20 mouse cellular contexts compared by ENCODE assay signal in genomic region chr6:31367947-31368346, GRCm38 (mm10).
"Had no signal": no experiment of that assay in that cellular context is flagged by ENCODE, and none has a peak within 500 bp of the region (broad histone marks: within the 10 kb centered on the region; RNA-seq: fewer than 3 reads in every experiment).

No protein-coding gene starts in this region.

- H3K27me3 ChIP-seq: kidney, embryonic 15.5 days; limb, embryonic 12.5 days; limb, embryonic 15.5 days; liver, embryonic 13.5 days; neural tube, embryonic 12.5 days; neural tube, embryonic 15.5 days had no signal

- H3K4me3 ChIP-seq: kidney, embryonic 15.5 days; limb, embryonic 12.5 days; limb, embryonic 15.5 days; liver, embryonic 13.5 days; neural tube, embryonic 12.5 days; neural tube, embryonic 15.5 days had no signal

- H3K36me3 ChIP-seq: kidney, embryonic 15.5 days; limb, embryonic 12.5 days; limb, embryonic 15.5 days; liver, embryonic 13.5 days; neural tube, embryonic 12.5 days; neural tube, embryonic 15.5 days had no signal

- DNase-seq: kidney, adult 18-20 months; kidney, postnatal 10 days; kidney, postnatal 36 days; left cerebral cortex, postnatal 4 days; liver, embryonic 13.5 days; lung, adult 2 months; lung, postnatal 14 days; lung, postnatal 4 days; midbrain, embryonic 14.5 days; right cerebral cortex, adult 18-20 months; right cerebral cortex, postnatal 14 days; right cerebral cortex, postnatal 4 days; thymus, adult 2 months; thymus, postnatal 25 days had no signal

- H3K9me3 ChIP-seq: kidney, embryonic 15.5 days; limb, embryonic 12.5 days; limb, embryonic 15.5 days; liver, embryonic 13.5 days; neural tube, embryonic 12.5 days; neural tube, embryonic 15.5 days had no signal

- H3K27ac ChIP-seq: kidney, embryonic 15.5 days; limb, embryonic 12.5 days; limb, embryonic 15.5 days; liver, embryonic 13.5 days; neural tube, embryonic 12.5 days; neural tube, embryonic 15.5 days; stomach, postnatal 0 days had no signal

- H3K4me1 ChIP-seq: limb, embryonic 15.5 days; liver, embryonic 13.5 days; neural tube, embryonic 12.5 days; neural tube, embryonic 15.5 days had no signal
